Mouse (Mus musculus) adrenal gland, adult 18-20 months (tissue): ENCODE data around the gene Pakap. TPM values are rescaled to one million over a fixed set of nuclear protein-coding genes. Genes with fewer than 3 reads are reported as not detected.

Source experiments
- DNase-seq, 2 experiments: peaks; one replicate each; pipeline ENCODE4 v3.0.0; 2021 to 2022; ENCODE audit warnings: low spot score in 2 of 2
- total RNA-seq, 2 experiments: library from RNA; stranded (reverse); gene quantifications; 1 replicate in 1 of 2; 2 replicates in 1 of 2; pipeline ENCODE4 v1.2.3; 2021

Pakap gene
- total RNA-seq, 2 experiments from 2014 or later = 34.5 to 69.8 TPM

DNA sequence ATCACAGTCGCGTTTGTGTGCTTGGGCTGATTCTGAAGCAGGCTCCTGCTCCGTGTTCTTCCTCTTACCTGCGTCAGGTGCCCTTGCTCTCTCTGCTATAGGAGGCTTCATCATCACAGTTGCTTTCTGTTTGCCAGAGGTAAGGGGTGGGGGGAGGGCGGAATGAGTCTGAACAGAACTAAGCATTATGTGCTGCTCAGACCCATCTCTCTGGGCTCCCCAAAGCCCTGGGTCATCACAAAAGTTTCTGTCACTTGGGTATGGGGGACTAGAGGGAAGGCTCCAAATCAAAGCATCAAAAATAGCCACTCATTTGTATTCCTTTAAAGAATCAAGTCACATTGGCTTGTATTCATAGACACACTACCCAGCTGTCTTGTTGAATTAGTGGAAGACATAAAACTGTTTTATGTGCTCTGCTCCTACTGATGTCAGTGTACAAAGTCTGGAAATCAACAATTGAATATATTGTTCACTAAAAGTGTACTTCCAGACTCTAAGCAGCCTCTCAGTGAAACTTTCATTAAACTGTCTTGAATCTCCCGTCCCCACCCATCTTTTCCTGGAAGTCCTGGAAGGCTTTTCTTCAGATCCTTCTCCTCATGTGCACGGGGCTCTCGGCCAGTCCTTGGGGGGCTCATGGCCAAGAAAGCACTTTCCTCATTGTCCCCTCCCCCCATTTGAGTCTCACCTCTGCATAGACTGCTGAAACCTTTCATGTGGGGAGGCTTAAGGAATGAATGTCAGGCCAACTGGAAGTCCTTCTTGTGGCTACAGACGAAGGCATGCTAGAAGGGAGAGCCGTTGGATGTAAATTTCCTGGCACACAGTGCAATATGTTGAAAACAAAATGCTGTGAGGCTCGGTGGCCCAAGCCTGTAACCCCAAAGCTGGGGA, 135.8 kb downstream of the Pakap start:
- DNase-seq = no peak

GRCm38 (mm10) chr4:57704575-57704974, 136.6 kb downstream of the Pakap start:
- no peak for DNase-seq

- DNase-seq = no peak
Observed at GRCm38 (mm10) chr4:57715849-57716248, 147.9 kb downstream of the Pakap start.

DNA sequence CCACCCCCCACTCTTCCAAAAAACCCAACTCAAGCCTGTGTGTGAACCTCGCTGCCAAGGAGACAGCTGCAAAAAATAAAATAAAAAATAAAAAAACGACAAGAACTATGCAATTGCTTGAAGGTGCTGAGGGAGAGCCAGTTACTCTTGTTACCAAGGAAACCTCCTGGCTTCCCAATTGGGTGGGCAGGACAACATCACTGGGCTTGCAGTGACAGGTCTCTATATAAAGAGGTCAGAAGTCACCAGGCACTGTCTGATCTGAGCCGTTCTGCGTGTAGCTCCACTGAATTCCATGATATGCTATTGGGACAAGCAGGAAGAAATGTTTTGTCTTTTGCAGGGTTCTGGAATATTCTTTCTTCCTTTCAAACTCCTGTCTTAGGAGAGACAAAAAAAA, 148.8 kb downstream of the Pakap start:
- DNase-seq = no peak

GRCm38 (mm10) chr4:57717354-57717753, 149.4 kb downstream of the Pakap start, which contains the start of gene Akap2:
Gene Akap2, plus strand, starts transcription at chr4:57717657.
- no peak for DNase-seq

- DNase-seq = no peak
Observed at GRCm38 (mm10) chr4:57719370-57719769, 151.4 kb downstream of the Pakap start.

GRCm38 (mm10) chr4:57720869-57721361, 152.9 kb downstream of the Pakap start:
- no peak for DNase-seq

- DNase-seq = no peak
Observed at GRCm38 (mm10) chr4:57722296-57722695, 154.3 kb downstream of the Pakap start.

- no peak for DNase-seq
Observed at GRCm38 (mm10) chr4:57723659-57724058, 155.7 kb downstream of the Pakap start.

GRCm38 (mm10) chr4:57725569-57725968, 157.6 kb downstream of the Pakap start:
- no peak for DNase-seq

- DNase-seq = no peak
Observed at GRCm38 (mm10) chr4:57728611-57729183, 160.7 kb downstream of the Pakap start.

GRCm38 (mm10) chr4:57730047-57730446, 162.1 kb downstream of the Pakap start:
- DNase-seq = no peak

DNA sequence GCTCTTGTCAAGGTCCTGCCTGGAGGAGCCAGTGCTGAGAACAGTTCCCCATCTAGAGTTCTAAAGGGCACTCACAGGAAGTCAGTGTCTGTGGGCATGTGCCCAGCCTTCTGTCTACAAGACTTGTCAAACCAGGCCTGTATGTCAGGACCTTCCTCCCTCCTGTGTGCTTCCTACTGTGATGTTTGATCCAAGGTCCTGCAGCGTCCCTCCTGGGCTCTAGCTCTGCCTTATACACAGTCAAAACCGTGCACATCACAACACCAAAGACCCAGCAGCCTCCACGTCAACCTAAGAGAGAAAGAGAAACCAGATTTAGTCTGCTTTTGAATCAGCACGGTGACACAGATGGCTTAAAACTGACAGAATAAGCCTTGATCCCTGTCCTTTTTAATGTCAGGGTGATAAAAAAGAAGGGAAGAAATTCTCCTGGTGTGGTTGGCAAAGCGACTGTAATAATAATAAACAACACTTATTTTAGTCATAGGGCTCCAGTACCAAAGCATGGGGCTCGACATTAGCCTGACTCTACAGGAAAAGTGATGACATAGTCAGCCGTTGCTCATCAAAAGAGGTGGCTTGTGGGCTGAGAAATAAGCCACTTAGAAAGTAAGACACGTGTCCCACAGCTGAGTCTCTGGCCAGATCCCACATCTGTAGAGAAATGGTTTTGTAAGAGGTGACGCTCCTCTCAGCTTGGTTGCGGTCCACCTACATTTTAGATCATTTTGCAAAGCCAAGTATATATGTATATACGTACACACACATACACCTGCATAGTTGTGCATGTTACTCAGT, 163.0 kb downstream of the Pakap start:
- no peak for DNase-seq

GRCm38 (mm10) chr4:57732351-57732750, 164.4 kb downstream of the Pakap start:
- no peak for DNase-seq

DNA sequence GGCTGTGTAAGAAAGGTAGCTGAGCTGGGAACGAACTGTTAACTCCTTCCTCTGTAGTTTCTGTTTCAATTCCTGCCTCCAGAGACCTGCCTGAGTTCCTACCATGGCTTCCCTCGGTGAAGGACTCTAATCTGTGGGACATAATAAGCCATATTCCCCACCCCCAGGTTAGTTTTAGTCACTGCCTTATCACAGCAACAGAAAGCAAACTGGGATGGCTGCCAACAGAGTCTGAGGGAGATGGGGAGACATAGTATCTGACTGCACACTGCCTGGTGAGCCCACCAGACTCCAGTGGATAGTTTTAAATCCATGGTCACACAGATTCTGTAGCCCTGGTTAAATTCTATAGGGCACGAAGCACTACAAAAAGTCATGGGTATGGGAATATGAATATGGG, 165.5 kb downstream of the Pakap start:
- DNase-seq = peak in 1 of 2 experiments; percentile 48

DNA sequence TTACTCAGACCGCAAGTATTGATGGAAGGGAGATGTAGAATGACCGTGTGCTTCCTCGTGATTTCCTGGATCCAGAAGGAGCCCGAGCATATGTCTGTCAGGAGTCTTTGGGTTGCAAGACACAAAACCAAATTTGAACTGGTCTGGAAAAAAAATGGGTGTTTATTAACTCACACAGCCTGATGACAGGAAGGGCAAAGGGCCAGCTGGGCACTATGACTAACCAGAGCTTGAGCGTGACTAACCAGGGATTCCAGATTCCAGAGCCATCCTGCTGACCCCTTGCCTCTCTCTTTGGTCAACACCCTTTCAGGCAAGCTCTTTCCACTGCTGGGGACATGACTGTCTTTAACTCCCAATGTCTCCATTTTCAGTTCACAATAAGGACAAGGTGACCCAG, 167.4 kb downstream of the Pakap start:
- peak in 1 of 2 experiments; percentile 49 for DNase-seq

DNA sequence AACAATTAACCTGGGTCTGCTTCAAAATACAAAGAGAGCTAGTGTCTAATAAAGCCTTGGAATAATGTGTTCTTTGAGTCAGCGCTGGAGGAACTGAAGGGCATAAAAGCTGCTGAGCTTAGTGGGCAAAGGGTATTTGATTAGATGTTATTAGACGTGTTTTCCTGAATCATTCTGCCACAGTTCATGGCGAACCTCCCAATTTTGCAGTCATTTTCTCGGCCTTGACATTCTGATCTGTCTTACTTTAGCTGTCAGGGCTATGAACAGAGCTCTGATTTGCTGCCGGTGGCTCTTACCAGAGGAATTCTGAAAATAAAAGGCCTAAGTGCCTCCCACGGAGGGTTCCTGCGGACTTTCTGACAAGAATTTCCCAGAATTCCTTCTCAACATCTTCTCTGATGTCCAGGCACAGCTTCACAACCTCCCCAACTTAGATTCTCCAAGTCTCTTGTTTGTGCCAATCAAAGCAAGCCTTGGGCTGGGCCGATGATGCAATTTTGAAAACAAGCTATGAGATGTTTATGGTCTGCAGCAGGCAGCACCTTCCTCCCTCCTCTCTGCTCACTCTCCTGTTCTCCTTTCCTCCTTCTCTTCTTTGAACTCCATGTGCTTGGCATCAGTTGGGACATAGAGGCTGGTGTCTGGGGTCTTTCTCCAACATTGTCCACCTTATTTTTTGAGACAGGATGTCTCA, 171.0 kb downstream of the Pakap start:
- DNase-seq = peak in 1 of 2 experiments; percentile 52

DNA sequence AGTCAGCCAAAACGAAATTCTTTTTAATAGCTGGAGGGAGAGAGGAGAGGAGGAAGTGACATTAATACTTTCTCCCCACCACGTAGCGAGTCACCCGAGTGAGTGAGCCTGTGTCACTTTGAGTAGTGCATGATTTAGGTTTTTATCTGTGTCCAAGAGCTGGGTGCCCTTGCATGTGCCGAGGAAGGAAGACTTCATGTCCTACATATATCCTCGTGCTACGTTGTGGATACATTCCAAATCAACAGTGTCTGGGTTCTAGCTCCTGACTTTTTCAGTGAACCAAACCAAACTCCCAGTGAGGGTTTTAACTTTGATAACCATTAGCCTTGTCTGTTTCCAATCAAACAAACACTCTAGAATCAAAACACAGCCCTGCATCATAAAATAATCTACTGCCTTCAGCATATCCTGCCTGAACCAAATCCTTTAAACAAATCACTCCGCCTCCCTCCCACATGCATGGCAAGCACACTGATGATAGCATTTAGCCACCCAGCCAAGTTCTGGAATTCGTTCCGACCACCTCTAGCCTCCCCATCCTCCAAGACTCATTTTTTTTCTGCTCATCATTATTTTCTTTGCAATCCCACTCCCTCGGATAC, 175.4 kb downstream of the Pakap start:
- no peak for DNase-seq

DNA sequence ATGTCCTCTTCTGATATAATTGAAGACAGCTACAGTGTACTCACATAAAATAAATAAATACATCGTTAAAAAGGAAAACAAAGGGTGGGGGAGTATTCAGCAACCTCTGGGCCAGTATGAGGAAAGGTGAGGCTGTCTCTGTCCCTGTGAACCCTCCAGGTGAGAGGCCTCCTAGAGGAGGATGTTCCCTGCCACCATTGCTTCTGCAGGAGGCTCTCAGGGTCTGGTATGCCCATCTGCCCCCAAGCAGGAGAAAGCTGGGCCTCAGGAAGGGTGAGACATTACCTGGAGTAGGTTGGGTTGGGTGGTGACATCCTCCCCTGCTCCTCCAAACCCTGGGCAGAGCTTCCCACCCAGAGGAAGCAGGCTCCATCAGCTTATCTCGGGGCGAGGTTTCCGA, 182.7 kb downstream of the Pakap start:
- no peak for DNase-seq

DNA sequence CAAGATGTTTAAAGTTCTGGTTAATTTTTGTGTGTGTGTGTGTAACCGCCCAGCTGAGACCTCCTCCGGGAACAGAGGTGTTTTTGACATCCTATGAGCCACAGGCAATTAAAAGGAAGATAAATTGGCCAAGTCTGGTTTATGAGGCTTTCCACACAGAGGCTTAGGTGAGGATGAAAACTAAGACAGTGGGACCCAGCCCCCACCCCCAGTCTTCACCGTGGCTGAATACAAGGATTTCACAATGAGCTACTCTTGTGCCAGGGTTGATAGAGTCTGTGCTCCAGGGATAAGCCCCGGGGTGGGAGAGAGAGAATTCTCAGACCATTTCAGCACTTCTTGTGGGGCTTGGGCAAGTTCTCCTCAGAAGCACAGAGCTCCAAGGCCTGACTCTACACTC, 183.1 kb downstream of the Pakap start:
- no peak for DNase-seq
